Mouse (Mus musculus) fat pad, adult 2 months (tissue): ENCODE data around the gene Ift43.

Source experiments
- DNase-seq: peaks from one replicate; pipeline ENCODE4 v3.0.0-alpha.2; 2011; ENCODE audit warnings: low read depth, low spot score; ENCODE audit errors: extremely low read depth

Gene Ift43

GRCm38 (mm10) chr12:86078176-86078552, 4.2 kb upstream of the Ift43 start:
- DNase-seq = no peak

DNA sequence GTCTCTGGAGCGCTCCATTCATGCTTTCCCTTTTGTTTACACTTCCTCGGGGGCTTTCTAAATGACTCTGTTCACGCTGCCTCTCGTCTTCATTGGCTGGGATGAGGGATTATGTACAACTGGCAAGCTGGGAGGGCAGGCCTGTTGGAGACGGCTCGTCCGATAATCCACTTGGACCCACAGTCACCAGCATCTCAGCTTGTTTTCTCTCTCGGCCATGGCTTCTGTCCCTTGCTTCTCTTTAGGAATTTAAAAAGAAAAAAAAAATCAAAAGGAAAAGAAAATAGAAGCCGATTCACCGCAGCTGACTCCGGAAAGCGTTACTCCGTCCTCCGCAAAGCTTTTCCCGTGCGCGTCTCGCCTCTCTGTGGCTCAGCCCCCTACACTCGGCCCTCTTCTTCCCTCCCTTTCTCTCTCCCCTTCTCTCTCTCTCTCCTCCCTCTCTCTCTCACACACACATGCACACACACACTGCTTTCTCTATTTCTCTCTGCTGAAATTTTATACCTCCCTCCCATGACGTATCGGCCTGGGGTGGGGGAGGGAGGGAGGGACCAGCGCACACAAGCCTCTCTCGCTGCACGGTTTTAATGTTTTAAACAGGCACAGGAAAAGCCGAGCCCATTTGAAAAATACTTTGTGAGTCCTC, 3.7 kb upstream of the Ift43 start, which contains the start of gene Tgfb3:
Gene Tgfb3, minus strand, starts transcription at position 489 of the 649 bp plus-strand sequence.
- no peak for DNase-seq

- no peak for DNase-seq
Observed at GRCm38 (mm10) chr12:86079202-86079667, 3.1 kb upstream of the Ift43 start.

DNA sequence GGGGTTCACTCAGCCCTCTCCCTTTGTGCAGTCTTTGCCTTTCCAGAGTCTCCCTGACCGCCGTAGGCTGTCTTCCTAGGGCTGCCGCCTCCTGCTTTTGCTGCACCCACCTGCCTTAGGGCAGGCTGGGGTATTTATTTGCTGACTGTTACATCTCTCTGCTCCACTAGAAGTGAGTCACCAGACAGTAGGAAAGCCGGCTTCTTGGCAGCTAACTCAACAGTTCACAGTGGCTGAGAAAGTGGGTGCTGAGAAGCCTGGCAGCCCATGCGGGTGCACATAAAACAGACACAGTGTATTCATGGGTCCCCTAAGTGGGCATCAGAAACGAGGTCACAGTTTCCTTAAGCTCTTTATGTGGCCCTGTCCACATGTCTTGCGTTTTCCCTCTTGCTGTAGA, 3.5 kb downstream of the Ift43 start:
- no peak for DNase-seq

GRCm38 (mm10) chr12:86086550-86086949, 4.2 kb downstream of the Ift43 start:
- no peak for DNase-seq

- DNase-seq = no peak
Observed at GRCm38 (mm10) chr12:86088042-86088441, 5.7 kb downstream of the Ift43 start.

GRCm38 (mm10) chr12:86090764-86091163, 8.4 kb downstream of the Ift43 start:
- DNase-seq = peak; percentile 54

GRCm38 (mm10) chr12:86091601-86092132, 9.3 kb downstream of the Ift43 start:
- no peak for DNase-seq

DNA sequence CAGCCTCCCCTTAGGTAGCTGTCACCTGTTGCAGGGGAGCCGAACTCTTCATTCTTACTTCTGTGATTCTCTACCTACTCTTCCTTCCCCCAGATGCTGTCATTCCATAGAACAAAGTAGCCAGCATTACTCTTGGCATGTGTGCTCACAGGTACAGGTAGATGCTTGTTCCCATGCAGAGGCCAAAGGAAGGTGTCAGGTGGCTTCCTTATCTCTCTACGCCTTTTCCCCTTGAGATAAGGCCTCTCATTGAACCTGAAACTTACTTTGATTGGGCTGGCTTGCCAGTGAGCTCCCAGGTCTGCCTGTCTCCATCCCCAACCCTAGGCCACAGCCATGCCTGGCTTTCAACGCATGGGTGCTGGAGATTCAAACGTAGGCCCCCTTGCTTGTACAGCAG, 11.7 kb downstream of the Ift43 start:
- DNase-seq = no peak

GRCm38 (mm10) chr12:86095806-86096205, 13.5 kb downstream of the Ift43 start:
- no peak for DNase-seq

- no peak for DNase-seq
Observed at GRCm38 (mm10) chr12:86097781-86098180, 15.4 kb downstream of the Ift43 start.

- no peak for DNase-seq
Observed at GRCm38 (mm10) chr12:86100711-86101110, 18.4 kb downstream of the Ift43 start.

DNA sequence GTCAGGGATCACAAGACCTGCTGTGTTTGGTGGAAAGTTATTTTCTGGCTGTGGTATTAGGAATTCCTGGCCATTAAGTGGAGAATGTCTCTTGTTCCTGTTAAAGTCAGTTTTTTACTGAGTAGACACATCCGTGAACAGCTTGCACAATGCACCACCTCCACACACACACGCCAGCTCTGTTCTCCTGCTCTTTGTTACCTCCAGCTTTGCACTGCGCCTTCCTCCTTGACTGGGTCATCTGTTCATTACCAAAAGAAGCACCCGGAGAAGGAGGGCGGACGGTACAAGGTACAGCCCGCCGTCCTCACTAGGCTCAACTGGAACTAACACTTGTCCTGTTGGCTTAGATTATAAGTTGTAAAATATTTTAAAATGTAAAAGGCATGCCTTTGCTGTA, 20.3 kb downstream of the Ift43 start:
- no peak for DNase-seq

- peak; percentile 58 for DNase-seq
Observed at GRCm38 (mm10) chr12:86103391-86103790, 21.1 kb downstream of the Ift43 start.

DNA sequence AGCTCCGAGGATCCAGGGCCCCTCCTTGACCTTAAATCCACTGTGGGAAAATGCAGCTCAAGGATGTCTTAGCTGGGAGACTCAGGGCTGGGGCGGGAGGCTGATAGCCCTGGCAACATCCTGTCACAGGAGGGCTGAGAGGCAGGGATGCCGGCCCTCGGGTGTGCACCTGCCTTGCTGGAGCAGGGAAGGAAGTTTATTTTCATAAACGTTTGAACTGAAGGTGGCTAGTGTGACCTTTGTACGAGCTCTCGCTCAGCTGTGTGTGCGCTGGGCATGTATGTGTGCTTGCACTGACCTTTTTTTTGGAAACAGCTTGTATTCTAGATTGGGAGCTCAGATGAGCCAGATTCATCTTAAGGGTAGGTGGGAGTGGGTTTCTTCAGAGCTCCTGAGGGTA, 21.5 kb downstream of the Ift43 start:
- DNase-seq = no peak

DNA sequence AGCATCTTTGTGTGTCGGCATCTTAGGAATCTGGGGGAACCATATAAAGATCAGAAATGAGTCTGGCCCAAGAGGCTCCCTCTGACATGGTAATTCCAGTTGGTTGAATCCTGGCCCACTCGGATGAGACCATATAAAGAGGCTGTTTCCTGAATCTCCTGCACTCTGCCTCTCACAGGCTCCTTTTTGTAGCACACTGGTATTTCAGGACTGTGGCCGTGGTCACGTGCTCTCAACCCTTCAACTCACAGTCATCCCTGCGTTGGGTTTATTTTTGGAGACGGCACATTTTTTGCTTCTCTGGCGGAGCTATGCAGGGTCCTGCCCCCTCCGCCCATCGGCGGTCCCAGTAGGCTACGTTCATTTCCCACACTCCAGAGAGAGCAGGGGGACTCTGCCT, 22.0 kb downstream of the Ift43 start:
- DNase-seq = no peak

- DNase-seq = no peak
Observed at GRCm38 (mm10) chr12:86105546-86105945, 23.2 kb downstream of the Ift43 start.

DNA sequence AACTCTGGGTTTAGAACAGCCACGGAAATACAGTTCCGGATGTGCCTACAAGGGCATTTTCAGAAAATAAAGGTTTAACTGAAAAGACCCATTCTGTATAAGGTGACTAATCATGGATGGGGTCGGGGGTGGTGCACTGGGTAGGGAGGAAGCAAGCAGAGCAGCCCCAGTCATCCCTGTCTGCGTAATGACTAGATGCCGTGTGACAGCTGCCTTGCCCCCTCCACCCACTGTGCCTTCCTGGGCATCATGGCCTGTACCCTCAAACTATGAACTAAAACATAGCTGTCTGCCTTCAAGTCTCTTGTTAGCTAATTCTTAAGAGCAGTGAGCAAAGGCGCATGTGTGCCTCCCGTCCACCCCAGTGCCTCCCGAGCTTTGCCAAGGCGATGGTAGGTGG, 23.7 kb downstream of the Ift43 start:
- no peak for DNase-seq

- DNase-seq = peak; percentile 57
Observed at GRCm38 (mm10) chr12:86107645-86108044, 25.3 kb downstream of the Ift43 start.

DNA sequence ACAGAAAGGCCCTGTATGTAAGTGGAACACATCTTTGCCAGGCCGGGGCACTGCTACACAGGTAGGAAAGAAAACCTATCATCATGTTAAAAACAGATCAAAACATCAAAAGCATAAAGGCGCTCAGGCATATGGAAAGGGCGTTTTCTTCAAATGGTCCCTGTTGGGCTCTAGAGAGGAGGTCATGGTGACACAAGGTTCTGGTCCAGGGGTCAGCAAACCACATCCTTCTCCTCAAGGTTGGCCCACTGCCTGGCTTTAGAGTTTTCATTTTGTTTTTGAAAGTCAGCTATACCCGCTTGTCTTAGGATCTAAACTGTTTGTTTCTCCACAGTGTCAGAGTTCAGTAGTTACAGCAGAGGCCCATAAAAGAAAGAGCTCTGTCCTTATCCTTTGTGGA, 27.2 kb downstream of the Ift43 start:
- DNase-seq = no peak

DNA sequence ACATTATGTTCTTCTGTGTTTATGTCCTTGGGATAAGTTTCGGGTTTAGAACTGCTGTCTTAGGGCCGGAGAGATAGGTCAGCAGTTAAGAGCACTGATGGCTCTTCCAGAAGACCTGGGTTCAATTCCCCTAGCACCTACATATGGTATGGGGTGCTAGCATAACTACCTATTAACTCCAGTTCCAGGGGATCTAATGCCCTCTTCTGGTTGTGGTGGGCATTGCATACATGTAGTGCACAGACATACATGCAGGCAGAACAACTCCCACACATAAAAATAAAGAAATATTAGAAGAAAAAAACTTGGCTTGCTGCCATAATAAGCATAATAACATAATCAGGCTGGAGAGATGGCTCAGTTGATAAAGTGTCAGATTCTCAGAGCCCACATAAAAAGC, 28.3 kb downstream of the Ift43 start:
- DNase-seq = no peak

DNA sequence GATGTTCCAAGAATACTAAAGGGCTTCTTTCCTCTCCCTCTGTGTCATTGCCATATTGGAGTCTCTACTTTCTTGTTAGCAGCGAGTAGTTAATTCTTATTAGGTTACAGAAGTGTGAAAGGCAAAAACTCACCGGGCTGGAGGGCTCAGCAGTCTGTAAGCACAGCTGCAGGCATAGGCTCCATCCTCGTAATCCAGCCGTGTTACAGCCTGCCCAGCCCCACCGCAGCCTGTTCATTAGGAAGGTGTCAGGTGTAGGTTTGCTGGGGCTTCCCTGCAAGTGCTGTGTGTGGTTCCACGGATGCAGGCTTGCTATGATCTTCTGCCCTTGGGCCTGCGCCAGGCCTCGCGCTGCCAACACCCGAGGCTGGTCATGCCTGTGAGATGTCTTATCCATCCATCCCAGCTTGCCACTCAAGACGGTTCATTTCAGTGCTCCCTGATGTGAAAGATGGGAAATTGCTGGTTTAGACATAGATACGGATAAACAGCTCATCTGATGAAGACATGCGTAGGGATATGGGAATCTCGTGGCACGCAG, 34.0 kb downstream of the Ift43 start:
- DNase-seq = no peak

- no peak for DNase-seq
Observed at GRCm38 (mm10) chr12:86124016-86124415, 41.7 kb downstream of the Ift43 start.
